Mouse (Mus musculus) 416B (cell line): ENCODE results near the gene Gnrhr.

Experiments
- DNase-seq: peaks from one replicate; pipeline ENCODE4 v3.0.0; 2011; ENCODE audit warnings: low read depth

Gene Gnrhr

GRCm38 (mm10) chr5:86197801-86198200, at the start of gene Gnrhr:
Gene Gnrhr (minus strand): TSS chr5:86197901.
- no peak for DNase-seq

- no peak for DNase-seq
Observed at GRCm38 (mm10) chr5:86246559-86246958, 48.9 kb upstream of the Gnrhr start.

- peak; percentile 85 for DNase-seq
Observed at GRCm38 (mm10) chr5:86244880-86245279, 47.2 kb upstream of the Gnrhr start.

- DNase-seq: no peak
Observed at GRCm38 (mm10) chr5:86244275-86244674, 46.6 kb upstream of the Gnrhr start.

- no peak for DNase-seq
Observed at GRCm38 (mm10) chr5:86227156-86227853, 29.6 kb upstream of the Gnrhr start.

GRCm38 (mm10) chr5:86191356-86191755, 6.3 kb downstream of the Gnrhr start:
- peak; percentile 83 for DNase-seq

GRCm38 (mm10) chr5:86190770-86191169, 6.9 kb downstream of the Gnrhr start:
- peak; percentile 88 for DNase-seq

DNA sequence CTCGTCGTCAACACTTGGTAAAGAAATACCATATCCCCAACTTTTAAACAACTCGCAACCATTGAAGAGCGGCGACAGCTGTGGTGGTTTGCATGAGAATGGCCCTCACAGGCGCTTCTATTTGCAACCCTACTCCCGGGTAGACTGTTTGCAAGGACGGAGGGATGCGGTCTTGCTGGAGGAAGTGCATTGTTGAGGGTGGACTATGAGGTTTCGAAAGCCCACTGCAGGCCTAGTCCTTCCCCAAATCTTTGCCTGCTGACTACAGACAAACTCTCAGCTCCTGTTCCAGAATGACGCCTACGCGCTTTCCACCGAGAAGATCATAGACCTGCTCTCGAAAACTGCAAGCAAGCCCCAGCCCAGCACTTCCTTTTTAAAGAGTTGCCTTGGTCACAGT, 7.4 kb downstream of the Gnrhr start:
- DNase-seq: peak; percentile 56

DNA sequence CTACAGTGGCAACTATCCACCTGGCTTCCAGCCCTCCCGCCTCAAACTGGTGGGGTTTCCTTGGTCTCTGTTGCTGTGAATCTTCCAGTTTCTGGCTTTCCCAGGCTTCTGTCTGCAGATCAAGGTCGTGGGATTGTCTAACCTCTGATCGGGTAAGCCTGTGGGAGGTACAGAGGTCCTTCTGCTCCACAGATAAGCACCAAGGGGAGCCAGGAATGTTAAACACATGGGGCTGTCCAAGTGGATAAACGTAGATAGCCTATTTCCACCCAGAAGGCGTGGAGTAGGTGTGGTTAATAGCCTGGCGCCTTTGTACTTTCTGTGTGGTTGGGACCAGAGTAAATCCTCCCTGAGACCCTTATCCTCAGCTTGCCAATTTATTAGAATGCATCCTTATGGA, 10.3 kb downstream of the Gnrhr start:
- DNase-seq: no peak

DNA sequence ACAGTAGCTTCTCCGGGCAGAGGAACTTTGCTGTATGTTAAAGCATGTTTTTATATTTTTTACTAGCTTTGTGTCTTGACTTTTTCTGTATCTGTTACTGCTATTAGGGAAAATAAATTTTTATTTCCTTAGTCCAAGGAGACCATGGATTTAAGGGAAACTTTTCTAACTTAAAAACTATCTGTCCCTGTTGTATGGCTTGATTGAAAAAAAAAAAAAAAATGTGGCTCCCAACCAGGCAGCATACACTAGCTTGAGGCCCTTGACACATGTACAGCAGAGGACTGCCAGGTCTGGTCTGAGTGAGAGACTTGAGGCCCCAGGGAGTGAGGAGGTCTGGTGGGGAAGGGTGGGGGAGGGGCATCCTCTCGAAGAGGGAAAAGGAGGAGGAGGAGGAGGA, 23.9 kb downstream of the Gnrhr start:
- DNase-seq: no peak

DNA sequence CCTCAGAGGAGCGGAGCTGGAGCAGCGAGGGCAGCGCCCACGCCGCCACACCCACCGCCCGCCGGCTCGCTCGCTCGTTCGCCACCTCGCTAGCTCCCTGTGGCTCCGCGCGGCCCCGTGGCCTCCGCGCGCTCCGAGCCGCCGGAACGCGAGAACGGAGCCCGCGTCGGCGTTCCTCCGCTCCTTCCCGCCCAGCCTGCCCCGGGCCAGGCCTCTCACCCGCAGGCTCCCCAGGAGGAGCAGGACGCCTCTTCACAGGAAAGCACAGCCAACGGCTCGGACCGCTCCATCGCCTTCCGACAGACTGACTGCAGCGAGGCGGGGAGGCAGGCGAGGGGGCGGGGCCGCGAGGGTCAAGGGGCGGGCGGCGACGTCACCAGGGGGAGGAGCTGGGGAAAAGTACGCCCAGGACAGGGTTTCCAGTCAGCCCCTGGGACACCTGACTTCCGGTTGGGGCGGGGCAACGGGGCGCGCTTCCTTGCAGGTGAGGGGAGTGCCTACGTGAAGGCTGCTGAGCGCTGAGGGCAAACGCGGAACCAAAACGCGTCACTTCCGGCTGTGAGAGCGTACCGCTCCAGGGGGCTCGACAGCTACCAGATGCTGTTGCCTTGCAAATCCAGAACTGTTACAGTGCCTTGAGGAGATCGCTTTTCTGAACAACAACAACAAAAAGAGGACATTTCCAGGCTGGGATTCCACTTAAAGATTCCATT, 25.1 kb downstream of the Gnrhr start, which contains the start of gene Uba6:
Uba6 (minus strand) TSS at position 355 of the 713 bp plus-strand sequence.
- DNase-seq: peak; percentile 98

DNA sequence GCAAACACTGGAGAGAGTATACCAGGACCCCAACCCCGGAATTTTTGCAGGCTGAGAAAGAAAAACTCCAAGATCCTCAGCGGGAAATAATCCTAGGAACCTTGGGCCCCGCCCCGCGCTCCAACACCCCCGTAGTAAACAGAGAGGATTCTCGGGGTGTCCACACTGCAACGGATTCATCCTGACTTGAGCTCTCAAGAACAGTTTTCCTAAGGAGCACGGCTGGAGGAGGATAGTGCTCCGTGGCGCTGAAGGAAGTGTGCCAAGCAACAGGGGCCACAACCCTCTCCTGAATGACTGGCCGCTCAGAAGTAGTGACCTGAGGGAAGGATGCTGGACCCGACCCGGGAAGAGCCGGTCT, 25.6 kb downstream of the Gnrhr start:
- peak; percentile 26 for DNase-seq
